21 mouse cellular contexts compared by ENCODE assay signal in the genomic region with DNA sequence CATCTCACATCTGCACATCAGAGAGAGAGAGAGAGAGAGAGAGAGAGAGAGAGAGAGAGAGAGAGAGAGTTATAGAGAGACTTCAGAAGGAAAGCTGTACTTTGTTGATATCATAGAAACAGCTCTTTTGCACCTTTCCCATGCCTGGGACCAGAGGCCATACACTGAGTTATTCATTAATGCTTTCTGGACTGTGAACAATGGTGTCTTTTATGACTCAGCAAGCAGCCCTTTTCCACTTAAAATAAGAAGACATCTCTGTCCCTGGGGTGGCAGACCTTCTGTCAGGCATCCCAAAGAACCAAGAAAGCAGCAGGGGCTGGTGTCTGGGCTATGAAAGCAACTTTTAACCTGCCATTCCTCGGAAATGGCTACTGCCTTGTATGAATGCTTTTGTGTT. TPM values are rescaled to one million over a fixed set of nuclear protein-coding genes. Genes with fewer than 3 reads are reported as not detected.
A peak's percentile ranks its signal among the peaks of the same experiment; 100 is the strongest.
DNase-seq lines count a peak whose midpoint lies in the region; ATAC-seq lines count a peak whose summit lies in the region.
"Had no signal": no experiment of that assay in that cellular context is flagged by ENCODE, and none has a peak within 500 bp of the region (broad histone marks: within the 10 kb centered on the region; RNA-seq: fewer than 3 reads in every experiment).

No protein-coding gene starts in this region.

- no peak for ATAC-seq in embryonic facial prominence, embryonic 12.5 days (ENCODE audit: insufficient number of reproducible peaks, insufficient read depth, low FRiP score, low TSS enrichment)
- no peak for ATAC-seq in liver, embryonic 16.5 days (ENCODE audit: low read depth)
- ATAC-seq in liver, embryonic 11.5 days (replicated peaks; ENCODE audit: low FRiP score): no peak
- ATAC-seq in kidney, embryonic 14.5 days (ENCODE audit: low FRiP score, low TSS enrichment): no peak
- no peak for ATAC-seq in stomach, embryonic 16.5 days (ENCODE audit: insufficient read depth, low FRiP score)

- H3K4me3 ChIP-seq in embryonic facial prominence, embryonic 12.5 days: no peak overlapping the region
- no peak overlapping the region for H3K4me3 ChIP-seq in embryonic facial prominence, embryonic 10.5 days
- no peak overlapping the region for H3K4me3 ChIP-seq in liver, embryonic 16.5 days (ENCODE audit: low read depth, low read length)
- H3K4me3 ChIP-seq in liver, embryonic 11.5 days (ENCODE audit: low read depth, low read length): no peak overlapping the region
- no peak overlapping the region for H3K4me3 ChIP-seq in kidney, embryonic 14.5 days (ENCODE audit: low read length)
- no peak overlapping the region for H3K4me3 ChIP-seq in stomach, embryonic 16.5 days (replicated peaks; ENCODE audit: low read length)
- H3K4me3 ChIP-seq: heart, adult 2 months; midbrain, embryonic 10.5 days; neural tube, embryonic 13.5 days had no signal

- no peak overlapping the region for H3K4me2 ChIP-seq in embryonic facial prominence, embryonic 12.5 days (replicated peaks)
- H3K4me2 ChIP-seq in liver, embryonic 16.5 days (ENCODE audit: low read depth, low read length): no peak overlapping the region
- H3K4me2 ChIP-seq in liver, embryonic 11.5 days: no peak overlapping the region
- H3K4me2 ChIP-seq in kidney, embryonic 14.5 days (replicated peaks; ENCODE audit: low read depth, low read length): no peak overlapping the region
- H3K4me2 ChIP-seq in stomach, embryonic 16.5 days (ENCODE audit: low read depth, low read length): no peak overlapping the region
- H3K4me2 ChIP-seq: neural tube, embryonic 13.5 days had no signal

- 0 out of 2 replicates have a peak, but pooled peaks cover under 1% of the 10 kb centered on the region for H3K27me3 ChIP-seq in embryonic facial prominence, embryonic 12.5 days
- peaks cover 22% of the 10 kb centered on the region for H3K27me3 ChIP-seq in embryonic facial prominence, embryonic 10.5 days (replicated peaks; ENCODE audit: low read depth, poor library complexity, severe bottlenecking)
- H3K27me3 ChIP-seq in liver, embryonic 16.5 days (ENCODE audit: control insufficient read depth, insufficient read depth, low read depth, low read length): no peaks in the 10 kb centered on the region
- H3K27me3 ChIP-seq in liver, embryonic 11.5 days (replicated peaks; ENCODE audit: control insufficient read depth, insufficient read depth, low read length): no peaks in the 10 kb centered on the region; the same call in 1 of the 2 replicates
- H3K27me3 ChIP-seq in kidney, embryonic 14.5 days (ENCODE audit: control insufficient read depth, insufficient read depth, low read length): peaks cover 6% of the 10 kb centered on the region; the same call in 1 of the 2 replicates
- no peaks in the 10 kb centered on the region for H3K27me3 ChIP-seq in stomach, embryonic 16.5 days (ENCODE audit: control insufficient read depth, insufficient read depth, low read length)

- DNase-seq in embryonic facial prominence, embryonic 10.5 days (ENCODE audit: low spot score): no peak
- DNase-seq in liver, embryonic 11.5 days (ENCODE audit: low spot score): no peak
- DNase-seq in layer of hippocampus, adult 9-10 months (ENCODE audit: low spot score): no peak
- DNase-seq in thymus, postnatal 14 days: no peak
- DNase-seq: cerebellum, adult 9-10 months; gastrocnemius, postnatal 14 days; heart, adult 2 months; layer of hippocampus, adult 9-11 months; lung, postnatal 4 days; right cerebral cortex, postnatal 25 days; thymus, adult 18-20 months had no signal

- 37% methylated on average over 1 of the region's 1 CpGs for WGBS in embryonic facial prominence, embryonic 12.5 days
- 55% methylated on average over 1 of the region's 1 CpGs for WGBS in embryonic facial prominence, embryonic 10.5 days
- WGBS in liver, embryonic 16.5 days (ENCODE audit: insufficient replicate concordance): 50% methylated on average over 1 of the region's 1 CpGs
- WGBS in liver, embryonic 11.5 days: 56% methylated on average over 1 of the region's 1 CpGs
- 67% methylated on average over 1 of the region's 1 CpGs for WGBS in kidney, embryonic 14.5 days
- WGBS in stomach, embryonic 16.5 days: 41% methylated on average over 1 of the region's 1 CpGs

- H3K36me3 ChIP-seq in embryonic facial prominence, embryonic 12.5 days: peaks cover 6% of the 10 kb centered on the region
- H3K36me3 ChIP-seq in embryonic facial prominence, embryonic 10.5 days (replicated peaks): peaks cover 8% of the 10 kb centered on the region
- peaks cover 1% of the 10 kb centered on the region; the same call in 1 of the 2 replicates for H3K36me3 ChIP-seq in liver, embryonic 16.5 days (ENCODE audit: control insufficient read depth, insufficient read depth)
- peaks cover 4% of the 10 kb centered on the region for H3K36me3 ChIP-seq in liver, embryonic 11.5 days (ENCODE audit: control insufficient read depth, insufficient read depth, low read length)
- peaks cover 8% of the 10 kb centered on the region for H3K36me3 ChIP-seq in kidney, embryonic 14.5 days (ENCODE audit: control insufficient read depth, insufficient read depth, low read length)
- peaks cover 3% of the 10 kb centered on the region; the same call in 1 of the 2 replicates for H3K36me3 ChIP-seq in stomach, embryonic 16.5 days (ENCODE audit: control insufficient read depth, insufficient read depth, low read length)

- no peaks in the 10 kb centered on the region for H3K9me3 ChIP-seq in embryonic facial prominence, embryonic 12.5 days
- H3K9me3 ChIP-seq in embryonic facial prominence, embryonic 10.5 days: no peaks in the 10 kb centered on the region
- H3K9me3 ChIP-seq in liver, embryonic 16.5 days (replicated peaks; ENCODE audit: control insufficient read depth, low read length): no peaks in the 10 kb centered on the region
- H3K9me3 ChIP-seq in liver, embryonic 11.5 days (ENCODE audit: control insufficient read depth, low read length): no peaks in the 10 kb centered on the region
- H3K9me3 ChIP-seq in kidney, embryonic 14.5 days (ENCODE audit: control insufficient read depth, low read length): no peaks in the 10 kb centered on the region
- H3K9me3 ChIP-seq in stomach, embryonic 16.5 days (replicated peaks; ENCODE audit: control insufficient read depth, low read length): no peaks in the 10 kb centered on the region
- H3K9me3 ChIP-seq: midbrain, embryonic 10.5 days; neural tube, embryonic 13.5 days had no signal

- H3K4me1 ChIP-seq in embryonic facial prominence, embryonic 12.5 days: peaks cover 40% of the 10 kb centered on the region
- H3K4me1 ChIP-seq in embryonic facial prominence, embryonic 10.5 days: peaks cover 49% of the 10 kb centered on the region
- H3K4me1 ChIP-seq in liver, embryonic 16.5 days (ENCODE audit: control insufficient read depth, low read depth, low read length): peaks cover 44% of the 10 kb centered on the region
- peaks cover 18% of the 10 kb centered on the region for H3K4me1 ChIP-seq in liver, embryonic 11.5 days (replicated peaks; ENCODE audit: control insufficient read depth, insufficient read depth, low read length)
- H3K4me1 ChIP-seq in kidney, embryonic 14.5 days (ENCODE audit: control insufficient read depth, insufficient read depth, low read length): peaks cover 19% of the 10 kb centered on the region
- peaks cover 33% of the 10 kb centered on the region for H3K4me1 ChIP-seq in stomach, embryonic 16.5 days (ENCODE audit: control insufficient read depth, insufficient read depth, low read length)

- no peak overlapping the region for H3K27ac ChIP-seq in embryonic facial prominence, embryonic 12.5 days
- H3K27ac ChIP-seq in embryonic facial prominence, embryonic 10.5 days (replicated peaks): no peak overlapping the region
- peak overlapping the region; percentile 18; the same call in 1 of the 2 replicates for H3K27ac ChIP-seq in liver, embryonic 16.5 days (ENCODE audit: low read length)
- no peak overlapping the region for H3K27ac ChIP-seq in liver, embryonic 11.5 days (ENCODE audit: low read depth, low read length)
- H3K27ac ChIP-seq in kidney, embryonic 14.5 days (ENCODE audit: low read depth, low read length): peak overlapping the region; percentile 62; the same call in 1 of the 2 replicates
- peak overlapping the region; percentile 55 for H3K27ac ChIP-seq in stomach, embryonic 16.5 days (ENCODE audit: low read length)
- H3K27ac ChIP-seq: heart, adult 2 months; midbrain, embryonic 10.5 days; neural tube, embryonic 13.5 days had no signal

- H3K9ac ChIP-seq in embryonic facial prominence, embryonic 12.5 days: 0 out of 2 replicates have a peak overlapping the region, but pooled peaks have one; percentile 12
- H3K9ac ChIP-seq in liver, embryonic 16.5 days (ENCODE audit: low read depth, low read length): no peak overlapping the region
- H3K9ac ChIP-seq in liver, embryonic 11.5 days (ENCODE audit: low read depth, low read length): no peak overlapping the region
- no peak overlapping the region for H3K9ac ChIP-seq in kidney, embryonic 14.5 days (ENCODE audit: low read depth, low read length)
- no peak overlapping the region for H3K9ac ChIP-seq in stomach, embryonic 16.5 days (ENCODE audit: low read length)
- H3K9ac ChIP-seq: neural tube, embryonic 13.5 days had no signal

RNA-seq across cellular contexts. Expression of a gene that starts 4.0 kb away (rescaled TPM):
- polyA plus RNA-seq in embryonic facial prominence, embryonic 12.5 days (2016; fragmentation: Nextera tagmentation; extraction: Ambion mirVana): 110 and 112 TPM in 2 replicates
- 116 and 122 TPM in 2 replicates for polyA plus RNA-seq in embryonic facial prominence, embryonic 10.5 days (2016; fragmentation: Nextera tagmentation; extraction: Ambion mirVana)
- 42.2 and 48.1 TPM in 2 replicates for polyA plus RNA-seq in liver, embryonic 16.5 days (2015; fragmentation: Nextera tagmentation; extraction: Ambion mirVana)
- polyA plus RNA-seq in liver, embryonic 11.5 days (2014; fragmentation: Nextera tagmentation; extraction: Ambion mirVana): 98.1 and 103 TPM in 2 replicates
- polyA plus RNA-seq in kidney, embryonic 14.5 days (2014; fragmentation: Nextera tagmentation; extraction: Ambion mirVana): 105 and 119 TPM in 2 replicates
- polyA plus RNA-seq in stomach, embryonic 16.5 days (2015; fragmentation: Nextera tagmentation; extraction: Ambion mirVana): 107 and 114 TPM in 2 replicates

RNA-seq across cellular contexts. Expression of a gene that starts 5.2 kb away (rescaled TPM):
- polyA plus RNA-seq in embryonic facial prominence, embryonic 12.5 days (2016; fragmentation: Nextera tagmentation; extraction: Ambion mirVana): 2.6 and 4.1 TPM in 2 replicates
- not detected in 2 replicates for polyA plus RNA-seq in embryonic facial prominence, embryonic 10.5 days (2016; fragmentation: Nextera tagmentation; extraction: Ambion mirVana)
- polyA plus RNA-seq in liver, embryonic 16.5 days (2015; fragmentation: Nextera tagmentation; extraction: Ambion mirVana): 0.42 TPM in 1 of 2 replicates, not detected in the other
- not detected in 2 replicates for polyA plus RNA-seq in liver, embryonic 11.5 days (2014; fragmentation: Nextera tagmentation; extraction: Ambion mirVana)
- polyA plus RNA-seq in kidney, embryonic 14.5 days (2014; fragmentation: Nextera tagmentation; extraction: Ambion mirVana): not detected in 2 replicates
- 11.4 and 11.5 TPM in 2 replicates for polyA plus RNA-seq in stomach, embryonic 16.5 days (2015; fragmentation: Nextera tagmentation; extraction: Ambion mirVana)
- polyA plus RNA-seq: cortical plate, adult 2 months; forebrain, embryonic 11.5 days; heart, adult 2 months; heart, embryonic 16.5 days; hindbrain, embryonic 11.5 days; midbrain, embryonic 10.5 days; neural tube, embryonic 13.5 days had no signal

RNA-seq across cellular contexts. Expression of a gene that starts 21.8 kb away (rescaled TPM):
- polyA plus RNA-seq in embryonic facial prominence, embryonic 12.5 days (2016; fragmentation: Nextera tagmentation; extraction: Ambion mirVana): 2.4 and 3.0 TPM in 2 replicates
- 0.51 and 0.54 TPM in 2 replicates for polyA plus RNA-seq in embryonic facial prominence, embryonic 10.5 days (2016; fragmentation: Nextera tagmentation; extraction: Ambion mirVana)
- polyA plus RNA-seq in liver, embryonic 16.5 days (2015; fragmentation: Nextera tagmentation; extraction: Ambion mirVana): 1.1 and 1.3 TPM in 2 replicates
- polyA plus RNA-seq in liver, embryonic 11.5 days (2014; fragmentation: Nextera tagmentation; extraction: Ambion mirVana): 7.2 and 8.1 TPM in 2 replicates
- polyA plus RNA-seq in kidney, embryonic 14.5 days (2014; fragmentation: Nextera tagmentation; extraction: Ambion mirVana): 0.89 and 1.2 TPM in 2 replicates
- polyA plus RNA-seq in stomach, embryonic 16.5 days (2015; fragmentation: Nextera tagmentation; extraction: Ambion mirVana): 2.4 and 2.6 TPM in 2 replicates

RNA-seq across cellular contexts. Expression of a gene that starts 30.3 kb away (rescaled TPM):
- polyA plus RNA-seq in embryonic facial prominence, embryonic 12.5 days (2016; fragmentation: Nextera tagmentation; extraction: Ambion mirVana): 1.7 and 1.9 TPM in 2 replicates
- 1.7 and 2.5 TPM in 2 replicates for polyA plus RNA-seq in embryonic facial prominence, embryonic 10.5 days (2016; fragmentation: Nextera tagmentation; extraction: Ambion mirVana)
- polyA plus RNA-seq in liver, embryonic 16.5 days (2015; fragmentation: Nextera tagmentation; extraction: Ambion mirVana): 20.6 and 24.1 TPM in 2 replicates
- polyA plus RNA-seq in liver, embryonic 11.5 days (2014; fragmentation: Nextera tagmentation; extraction: Ambion mirVana): 13.4 and 15.1 TPM in 2 replicates
- polyA plus RNA-seq in kidney, embryonic 14.5 days (2014; fragmentation: Nextera tagmentation; extraction: Ambion mirVana): 2.7 and 3.1 TPM in 2 replicates
- polyA plus RNA-seq in stomach, embryonic 16.5 days (2015; fragmentation: Nextera tagmentation; extraction: Ambion mirVana): 3.1 and 4.2 TPM in 2 replicates

RNA-seq across cellular contexts. Expression of a gene that starts 57.9 kb away (rescaled TPM):
- polyA plus RNA-seq in embryonic facial prominence, embryonic 12.5 days (2016; fragmentation: Nextera tagmentation; extraction: Ambion mirVana): 0.77 and 1.2 TPM in 2 replicates
- polyA plus RNA-seq in embryonic facial prominence, embryonic 10.5 days (2016; fragmentation: Nextera tagmentation; extraction: Ambion mirVana): 0.16 and 0.26 TPM in 2 replicates
- 1.2 and 1.6 TPM in 2 replicates for polyA plus RNA-seq in liver, embryonic 16.5 days (2015; fragmentation: Nextera tagmentation; extraction: Ambion mirVana)
- polyA plus RNA-seq in liver, embryonic 11.5 days (2014; fragmentation: Nextera tagmentation; extraction: Ambion mirVana): 1.5 and 1.6 TPM in 2 replicates
- polyA plus RNA-seq in kidney, embryonic 14.5 days (2014; fragmentation: Nextera tagmentation; extraction: Ambion mirVana): 0.47 and 0.77 TPM in 2 replicates
- polyA plus RNA-seq in stomach, embryonic 16.5 days (2015; fragmentation: Nextera tagmentation; extraction: Ambion mirVana): 0.80 and 1.2 TPM in 2 replicates

Comparison
In these comparisons a context has a peak if more than half of its experiments do, and no peak if none do; other contexts are left out.
1. H3K27ac ChIP-seq: peak in liver, embryonic 16.5 days (single experiment), kidney, embryonic 14.5 days (single experiment) and stomach, embryonic 16.5 days (single experiment); none in embryonic facial prominence, embryonic 12.5 days (single experiment), embryonic facial prominence, embryonic 10.5 days (single experiment) and liver, embryonic 11.5 days (single experiment).